Mouse (Mus musculus): Measurements from ENCODE around the gene Fabp2.

DNA sequence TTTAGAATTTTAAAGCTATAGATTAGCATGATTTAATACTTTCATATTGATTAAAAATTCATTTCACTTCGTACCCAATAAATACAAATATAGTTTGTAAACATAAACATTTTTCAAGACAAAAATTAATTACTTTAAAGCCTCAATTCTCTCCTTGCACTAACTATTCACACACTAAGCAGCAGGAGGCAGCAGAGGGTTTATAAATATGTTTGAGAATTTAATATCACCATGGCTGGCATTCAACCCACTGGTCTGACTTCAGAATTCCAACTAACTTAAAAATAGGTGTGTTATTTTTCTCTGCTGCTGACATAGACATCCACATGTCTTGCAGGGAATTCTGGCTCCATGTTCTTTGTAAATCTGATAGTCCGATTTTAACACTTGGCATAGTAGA is 44.3 kb downstream of the Fabp2 start:
- peak; percentile 86 for TF ChIP-seq CTCF (IDR thresholded peaks at IDR 0.05)
- TF ChIP-seq POLR2A (IDR thresholded peaks at IDR 0.05; ENCODE audit: insufficient read depth, low read depth, low read length) = no peak
